Mouse (Mus musculus) CH12.LX (cell line): Measurements from ENCODE around the gene Disp2. TPM values are rescaled to one million over a fixed set of nuclear protein-coding genes. Genes with fewer than 3 reads are reported as not detected.

Experiments used
- DNase-seq: peaks from one replicate; pipeline ENCODE4 v3.0.0-alpha.2; 2013; ENCODE audit errors: extremely low read depth
- H3K27ac ChIP-seq: 2 replicates; pipeline ENCODE4 v1.5.1; 2012; ENCODE audit warnings: low read depth, mild to moderate bottlenecking, control low read depth, moderate library complexity; ENCODE audit not compliant: insufficient read depth
- H3K27me3 ChIP-seq: replicated peaks from 2 replicates; pipeline ENCODE3; 2012; ENCODE audit warnings: inconsistent platforms
- H3K36me3 ChIP-seq, 2 experiments: replicated peaks in 1 of 2; 2 replicates each; pipeline versions ENCODE3 to v1.6.1; 2012; ENCODE audit warnings: inconsistent platforms in 1 of 2, low read length in 1 of 2, mild to moderate bottlenecking in 1 of 2, mixed read lengths in 1 of 2, moderate library complexity in 1 of 2; ENCODE audit not compliant: control insufficient read depth in 1 of 2, insufficient read depth in 1 of 2
- H3K4me1 ChIP-seq, 2 experiments: 2 replicates each; pipeline ENCODE4 v1.6.1; 2012; ENCODE audit warnings: inconsistent platforms in 1 of 2, moderate library complexity in 1 of 2; ENCODE audit not compliant: insufficient read depth in 2 of 2, control insufficient read depth in 1 of 2
- H3K4me2 ChIP-seq: 2 replicates; pipeline ENCODE4 v1.6.1; 2012; ENCODE audit warnings: low read depth, mild to moderate bottlenecking, control low read depth; ENCODE audit not compliant: poor library complexity, insufficient read depth, severe bottlenecking
- H3K4me3 ChIP-seq, 3 experiments: fragments of 150-350 bp in 1 of 3; sonication (generic) in 1 of 3; replicated peaks in 1 of 3; 2 replicates each; pipeline versions ENCODE3 to v1.5.1; 2011 to 2012; ENCODE audit warnings: low read depth in 2 of 3, low read length in 2 of 3, mild to moderate bottlenecking in 2 of 3, moderate library complexity in 2 of 3, control low read depth in 1 of 3, improper control_type of control experiment in 1 of 3, inconsistent platforms in 1 of 3, mixed read lengths in 1 of 3; ENCODE audit not compliant: poor library complexity in 1 of 3
- H3K79me2 ChIP-seq: replicated peaks from 2 replicates; pipeline ENCODE4 v1.6.1; 2012; ENCODE audit warnings: mild to moderate bottlenecking, moderate library complexity; ENCODE audit not compliant: control insufficient read depth, poor library complexity, insufficient read depth, severe bottlenecking; ENCODE audit errors: extremely low read depth
- H3K9ac ChIP-seq: 2 replicates; pipeline ENCODE4 v1.6.1; 2012; ENCODE audit warnings: low read depth, mild to moderate bottlenecking, control low read depth, moderate library complexity; ENCODE audit not compliant: insufficient read depth
- H3K9me3 ChIP-seq: replicated peaks from 2 replicates; pipeline ENCODE3; 2012; ENCODE audit warnings: low read length, inconsistent platforms, mixed read lengths
- CHD1 ChIP-seq: IDR thresholded peaks from 2 replicates; pipeline ENCODE4 v1.6.1; 2012; ENCODE audit warnings: low read depth, low read length, improper control_type of control experiment, inconsistent platforms
- CHD2 ChIP-seq: IDR thresholded peaks from 2 replicates; pipeline ENCODE4 v1.6.1; 2011; ENCODE audit warnings: low read length, improper control_type of control experiment
- E2F4 ChIP-seq: IDR thresholded peaks from 2 replicates; pipeline ENCODE4 v1.6.1; 2011; ENCODE audit warnings: low read depth, low read length, improper control_type of control experiment; ENCODE audit not compliant: insufficient replicate concordance
- ELF1 ChIP-seq: IDR thresholded peaks from 2 replicates; pipeline ENCODE4 v1.6.1; 2014; ENCODE audit warnings: low read depth, mild to moderate bottlenecking, inconsistent platforms, low read length, improper control_type of control experiment
- EP300 ChIP-seq: IDR thresholded peaks from 2 replicates; pipeline ENCODE4 v1.6.1; 2011; ENCODE audit warnings: low read length, improper control_type of control experiment
- HCFC1 ChIP-seq: IDR thresholded peaks from 2 replicates; pipeline ENCODE4 v1.6.1; 2012; ENCODE audit warnings: low read depth, mild to moderate bottlenecking, inconsistent platforms, low read length, improper control_type of control experiment
- KAT2A ChIP-seq: IDR thresholded peaks from 2 replicates; pipeline ENCODE4 v1.6.1; 2012; ENCODE audit warnings: low read length, improper control_type of control experiment, inconsistent platforms; ENCODE audit not compliant: insufficient replicate concordance
- MAX ChIP-seq: IDR thresholded peaks from 2 replicates; pipeline ENCODE4 v1.6.1; 2011; ENCODE audit warnings: low read length, improper control_type of control experiment
- MAZ ChIP-seq: IDR thresholded peaks from 2 replicates; pipeline ENCODE4 v1.6.1; 2012; ENCODE audit warnings: low read depth, mild to moderate bottlenecking, inconsistent platforms, low read length, improper control_type of control experiment, moderate library complexity
- MEF2A ChIP-seq: IDR thresholded peaks from 2 replicates; pipeline ENCODE4 v1.6.1; 2014; ENCODE audit warnings: low read depth, mild to moderate bottlenecking, inconsistent platforms, low read length, improper control_type of control experiment, borderline replicate concordance
- MXI1 ChIP-seq: IDR thresholded peaks from 2 replicates; pipeline ENCODE4 v1.6.1; 2011; ENCODE audit warnings: mild to moderate bottlenecking, low read depth, low read length, improper control_type of control experiment
- NELFE ChIP-seq: IDR thresholded peaks from 2 replicates; pipeline ENCODE4 v1.6.1; 2011; ENCODE audit warnings: low read depth, low read length, improper control_type of control experiment
- NRF1 ChIP-seq: IDR thresholded peaks from 2 replicates; pipeline ENCODE4 v1.6.1; 2014; ENCODE audit warnings: low read depth, mild to moderate bottlenecking, inconsistent platforms, low read length, improper control_type of control experiment, moderate library complexity
- PAX5 ChIP-seq: IDR thresholded peaks from 2 replicates; pipeline ENCODE4 v1.6.1; 2012; ENCODE audit warnings: low read length, inconsistent platforms, mixed read lengths
- POLR2A ChIP-seq: IDR thresholded peaks from 2 replicates; pipeline ENCODE4 v1.6.1; 2011; ENCODE audit warnings: low read depth, mild to moderate bottlenecking, improper control_type of control experiment, low read length
- RAD21 ChIP-seq: IDR thresholded peaks from 2 replicates; pipeline ENCODE4 v1.6.1; 2011; ENCODE audit warnings: low read depth, mild to moderate bottlenecking, low read length, improper control_type of control experiment, moderate library complexity
- RCOR1 ChIP-seq: conservative IDR thresholded peaks from 2 replicates; pipeline ENCODE4 v1.6.1; 2012; ENCODE audit warnings: low read depth, mild to moderate bottlenecking, inconsistent platforms, low read length, improper control_type of control experiment
- SIN3A ChIP-seq: IDR thresholded peaks from 2 replicates; pipeline ENCODE4 v1.6.1; 2012; ENCODE audit warnings: low read length, improper control_type of control experiment, inconsistent platforms
- TCF12 ChIP-seq: IDR thresholded peaks from 2 replicates; pipeline ENCODE4 v1.6.1; 2014; ENCODE audit warnings: low read depth, mild to moderate bottlenecking, inconsistent platforms, low read length, improper control_type of control experiment
- USF2 ChIP-seq: conservative IDR thresholded peaks from 2 replicates; pipeline ENCODE4 v1.6.1; 2011; ENCODE audit warnings: low read depth, low read length, improper control_type of control experiment
- ZKSCAN1 ChIP-seq: IDR thresholded peaks from 2 replicates; pipeline ENCODE4 v1.6.1; 2012; ENCODE audit warnings: low read depth, inconsistent platforms, low read length, improper control_type of control experiment, borderline replicate concordance
- ZNF384 ChIP-seq: IDR thresholded peaks from 2 replicates; pipeline ENCODE4 v1.6.1; 2012; ENCODE audit warnings: low read depth, low read length, improper control_type of control experiment, inconsistent platforms
- dilution Hi-C: fragments of 300-500 bp; cut with MboI; formaldehyde crosslinking; loops from 2 replicates; pipeline ENCODE4 v1.14.3; 2020; ENCODE audit warnings: low sequenced_read_pairs; ENCODE audit not compliant: extremely low pct_unique_long_range_greater_than_20kb, extremely low pct_ligation_motif_present
- in situ Hi-C: fragments of 300-500 bp; cut with MboI; formaldehyde crosslinking; loops from 3 replicates; pipeline ENCODE4 v1.14.3; 2019; ENCODE audit warnings: low sequenced_read_pairs, low pct_ligation_motif_present, low pct_unique_long_range_greater_than_20kb, mixed read lengths
- polyA plus RNA-seq: library from polyadenylated mRNA; unstranded; fragments of >175 nt; gene quantifications from 2 replicates; pipeline ENCODE4 v1.2.1, GENCODE M21; 2012; ENCODE audit warnings: low read depth; ENCODE audit not compliant: insufficient read length
- total RNA-seq, 2 experiments: library from RNA; depleted of rRNA; stranded (reverse); fragments of 300-350 nt in 1 of 2; fragments of >200 nt in 1 of 2; gene quantifications; 2 replicates each; pipeline ENCODE4 v1.2.3; 2012 to 2014

Disp2 gene
- not detected in 2 replicates for total RNA-seq (2012; rRNA removed)
- total RNA-seq (2014; rRNA removed) = not detected in 2 replicates
- polyA plus RNA-seq = not detected in 2 replicates

DNA sequence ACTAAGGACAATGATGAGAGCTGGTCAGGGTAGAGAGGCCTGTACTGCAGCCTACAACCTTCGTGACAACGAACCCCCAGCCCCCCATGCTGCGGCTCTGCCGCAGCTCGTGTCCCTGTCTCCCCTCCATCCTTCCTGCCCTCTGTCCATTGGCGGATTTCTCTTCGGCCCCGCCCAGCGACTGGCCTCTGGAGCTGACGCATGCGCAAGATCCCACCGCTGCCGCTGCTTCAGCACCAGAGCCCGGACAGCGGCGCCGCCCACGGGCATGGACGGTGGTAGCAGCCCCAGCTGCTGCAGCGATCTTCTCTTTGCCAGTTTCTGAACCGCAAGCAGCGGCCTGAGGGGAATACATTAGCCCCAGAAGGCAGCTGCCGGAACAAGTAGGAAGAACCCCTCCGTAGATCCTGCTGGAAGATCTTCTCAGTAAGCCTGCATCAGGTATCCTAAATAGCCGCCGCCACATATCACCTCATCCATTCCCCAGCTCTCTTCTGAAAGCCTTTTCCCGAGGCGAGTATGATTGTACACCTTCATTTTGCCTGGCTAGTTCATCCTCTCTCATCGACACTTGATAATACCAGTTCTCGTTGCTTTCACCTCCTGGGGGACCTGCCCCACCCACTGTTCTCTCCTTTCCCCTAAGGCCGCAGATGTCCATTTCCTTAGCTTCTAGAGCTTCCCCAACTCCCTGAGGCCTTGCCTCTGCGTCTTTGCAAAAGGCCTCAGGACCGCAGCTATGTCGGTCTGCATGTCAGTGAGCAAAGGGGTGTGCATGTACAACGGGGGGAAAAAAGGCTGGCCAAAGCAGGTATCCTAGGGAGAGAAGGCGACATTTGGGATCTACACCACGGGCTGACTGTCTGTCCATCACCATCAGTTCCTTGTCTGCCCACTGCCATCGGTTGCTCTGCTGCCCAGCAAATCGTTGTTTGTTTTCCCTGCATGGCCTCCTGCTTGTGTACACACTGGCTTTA is at the start of gene Disp2:
TSS of gene Disp2 (plus strand) at position 216 of the 977 bp plus-strand sequence.
- Histone ChIP-seq H3K4me1 (peaks cover 0 to 13% of the 10 kb centered on the region in 2 experiments; a peak in 2 of 4 replicates), H3K4me3 (peak within 1 kb of the TSS in 1 of 3 experiments; percentile 25), H3K27ac (no peak within 1 kb of the TSS), H3K36me3 (no peaks in the 10 kb centered on the region), H3K4me2 (peak within 1 kb of the TSS; percentile 63; the same call in 1 of the 2 replicates), H3K9me3 (no peaks in the 10 kb centered on the region), H3K9ac (no peak within 1 kb of the TSS), H3K27me3 (peaks cover 72% of the 10 kb centered on the region), H3K79me2 (no peaks in the 10 kb centered on the region)
- in situ Hi-C loops = no loop called here
- peak; percentile 84 for DNase-seq
- dilution Hi-C loops = no loop called here
- TF ChIP-seq MAX (peak; percentile 78), RAD21 (peak; percentile 5), USF2 (no peak), CHD2 (no peak), POLR2A (peak; percentile 81), E2F4 (no peak), NELFE (peak; percentile 62; the same call in 1 of the 2 replicates), HCFC1 (peak; percentile 19; the same call in 1 of the 2 replicates), MEF2A (peak; percentile 23; the same call in 1 of the 2 replicates), ZKSCAN1 (no peak), EP300 (no peak), SIN3A (peak; percentile 98), MAZ (no peak), TCF12 (peak; percentile 50; the same call in 1 of the 2 replicates), PAX5 (no peak), ELF1 (peak; percentile 57), KAT2A (no peak), ZNF384 (no peak), MXI1 (peak; percentile 99), NRF1 (peak; percentile 98), RCOR1 (0 out of 2 replicates have a peak, but pooled peaks have one; percentile 36), CHD1 (no peak)
